Mouse (Mus musculus) spleen, adult 2 months (tissue): ENCODE results near the gene Dlgap4.

Experiments
- CTCF ChIP-seq: fragments of 200-500 bp; IDR thresholded peaks from 2 replicates; pipeline ENCODE4 v1.5.1; 2011; ENCODE audit warnings: mild to moderate bottlenecking, inconsistent platforms; ENCODE audit not compliant: insufficient read depth, insufficient read length, insufficient replicate concordance; ENCODE audit errors: extremely low read depth
- POLR2A ChIP-seq: fragments of 200-500 bp; IDR thresholded peaks from 2 replicates; pipeline ENCODE4 v1.6.1; 2011; ENCODE audit warnings: low read depth, low read length, inconsistent platforms

DNA sequence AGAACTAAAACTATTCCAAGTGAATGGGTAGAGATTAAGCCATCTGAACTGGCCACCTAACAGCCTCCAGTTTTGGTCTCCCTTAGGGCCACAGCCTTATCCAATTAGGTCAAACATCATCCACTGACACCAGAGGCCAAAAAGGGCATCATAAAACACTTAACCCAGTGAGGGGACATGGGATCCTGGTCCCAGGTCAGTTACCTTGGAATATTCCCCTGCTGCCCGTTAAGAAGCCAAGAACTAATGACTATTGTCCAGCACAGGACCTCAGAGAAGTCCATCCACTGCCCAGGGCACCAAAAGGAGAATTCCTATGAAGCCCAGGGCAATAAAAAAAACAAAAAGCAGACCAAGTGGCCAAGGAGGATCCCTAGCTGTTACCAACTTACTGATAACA, 175.3 kb downstream of the Dlgap4 start:
- TF ChIP-seq CTCF = no peak
- no peak for TF ChIP-seq POLR2A
